Mouse (Mus musculus): ENCODE results near the gene Tomm7.

DNA sequence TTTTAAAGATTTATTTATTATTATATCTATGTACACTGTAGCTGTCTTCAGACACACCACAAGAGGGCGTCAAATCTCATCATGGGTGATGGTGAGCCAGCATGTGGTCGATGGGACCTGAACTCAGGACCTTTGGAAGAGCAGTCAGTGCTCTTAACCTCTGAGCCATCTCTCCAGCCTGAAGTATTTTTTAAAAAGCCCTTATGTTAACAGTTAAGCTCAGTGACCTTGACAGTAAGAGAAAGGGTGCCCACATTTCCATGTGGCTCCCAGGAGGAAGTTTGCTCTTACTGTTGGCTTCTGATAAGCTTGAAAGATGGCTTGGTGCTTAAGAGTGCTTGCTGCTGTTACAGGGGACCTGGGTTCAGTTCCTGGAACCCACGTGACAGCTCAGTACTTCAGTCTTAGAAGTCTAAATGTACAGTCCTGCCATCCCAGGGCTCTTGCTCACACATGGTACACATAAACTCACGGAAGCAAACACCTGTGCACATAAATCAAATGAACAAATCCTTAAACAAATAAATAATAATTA is 54.8 kb downstream of the Tomm7 start:
- TF ChIP-seq CTCF (IDR thresholded peaks at IDR 0.05; ENCODE audit: control insufficient read depth, insufficient read depth, insufficient replicate concordance, low read depth, low read length): no peak
- TF ChIP-seq POLR2A (IDR thresholded peaks at IDR 0.05; ENCODE audit: control insufficient read depth, low read depth, low read length): no peak
